Mouse (Mus musculus): ENCODE data around the gene Ptpn13.

Ptpn13 gene

GRCm38 (mm10) chr5:103422609-103423008, 2.4 kb upstream of the Ptpn13 start:
- DNase-seq (ENCODE audit: low read depth), result no peak

GRCm38 (mm10) chr5:103423305-103423926, 1.6 kb upstream of the Ptpn13 start:
- DNase-seq (ENCODE audit: low read depth), result peak; percentile 28

- peak; percentile 14 for DNase-seq (ENCODE audit: low read depth)
Measured at GRCm38 (mm10) chr5:103423927-103424315, 1.1 kb upstream of the Ptpn13 start.

- peak; percentile 57 for DNase-seq (ENCODE audit: low read depth)
Measured at GRCm38 (mm10) chr5:103425363-103426031, 505 bp downstream of the Ptpn13 start.

GRCm38 (mm10) chr5:103426250-103426649, 1.3 kb downstream of the Ptpn13 start:
- no peak for DNase-seq (ENCODE audit: low read depth)

- no peak for DNase-seq (ENCODE audit: low read depth)
Measured at GRCm38 (mm10) chr5:103430986-103431385, 6.0 kb downstream of the Ptpn13 start.

- DNase-seq (ENCODE audit: low read depth), result no peak
Measured at GRCm38 (mm10) chr5:103431479-103431878, 6.5 kb downstream of the Ptpn13 start.

GRCm38 (mm10) chr5:103436039-103436944, 11.3 kb downstream of the Ptpn13 start:
- no peak for DNase-seq (ENCODE audit: low read depth)

GRCm38 (mm10) chr5:103437714-103438113, 12.7 kb downstream of the Ptpn13 start:
- peak; percentile 54 for DNase-seq (ENCODE audit: low read depth)

GRCm38 (mm10) chr5:103439171-103439570, 14.2 kb downstream of the Ptpn13 start:
- DNase-seq (ENCODE audit: low read depth), result peak; percentile 89

- DNase-seq (ENCODE audit: low read depth), result peak; percentile 63
Measured at GRCm38 (mm10) chr5:103440418-103441276, 15.7 kb downstream of the Ptpn13 start.

GRCm38 (mm10) chr5:103441706-103442105, 16.7 kb downstream of the Ptpn13 start:
- no peak for DNase-seq (ENCODE audit: low read depth)

GRCm38 (mm10) chr5:103442269-103442688, 17.3 kb downstream of the Ptpn13 start:
- peak; percentile 91 for DNase-seq (ENCODE audit: low read depth)

- DNase-seq (ENCODE audit: low read depth), result peak; percentile 68
Measured at GRCm38 (mm10) chr5:103442921-103443320, 17.9 kb downstream of the Ptpn13 start.

- peak; percentile 22 for DNase-seq (ENCODE audit: low read depth)
Measured at GRCm38 (mm10) chr5:103445383-103445782, 20.4 kb downstream of the Ptpn13 start.

GRCm38 (mm10) chr5:103447806-103448416, 22.9 kb downstream of the Ptpn13 start:
- no peak for DNase-seq (ENCODE audit: low read depth)

GRCm38 (mm10) chr5:103448470-103448869, 23.5 kb downstream of the Ptpn13 start:
- no peak for DNase-seq (ENCODE audit: low read depth)

GRCm38 (mm10) chr5:103450663-103451062, 25.7 kb downstream of the Ptpn13 start:
- DNase-seq (ENCODE audit: low read depth), result no peak

GRCm38 (mm10) chr5:103453361-103454140, 28.6 kb downstream of the Ptpn13 start:
- DNase-seq (ENCODE audit: low read depth), result no peak

- peak; percentile 58 for DNase-seq (ENCODE audit: low read depth)
Measured at GRCm38 (mm10) chr5:103456794-103457193, 31.8 kb downstream of the Ptpn13 start.
